Mouse (Mus musculus) CH12.LX (cell line): Measurements from ENCODE around the gene Pcnx.

Source experiments
- BHLHE40 ChIP-seq: IDR thresholded peaks from 2 replicates; pipeline ENCODE4 v1.6.1; 2011; ENCODE audit warnings: mild to moderate bottlenecking, low read depth, low read length, improper control_type of control experiment
- CHD2 ChIP-seq: IDR thresholded peaks from 2 replicates; pipeline ENCODE4 v1.6.1; 2011; ENCODE audit warnings: low read length, improper control_type of control experiment
- CTCF ChIP-seq, 2 experiments: IDR thresholded peaks in 1 of 2; conservative IDR thresholded peaks in 1 of 2; 2 replicates each; pipeline ENCODE4 v1.5.1; 2011 to 2012; ENCODE audit warnings: low read depth in 2 of 2, low read length in 2 of 2, improper control_type of control experiment in 1 of 2, inconsistent platforms in 1 of 2, mild to moderate bottlenecking in 1 of 2, moderate library complexity in 1 of 2
- E2F4 ChIP-seq: IDR thresholded peaks from 2 replicates; pipeline ENCODE4 v1.6.1; 2011; ENCODE audit warnings: low read depth, low read length, improper control_type of control experiment; ENCODE audit not compliant: insufficient replicate concordance
- ELF1 ChIP-seq: IDR thresholded peaks from 2 replicates; pipeline ENCODE4 v1.6.1; 2014; ENCODE audit warnings: low read depth, mild to moderate bottlenecking, inconsistent platforms, low read length, improper control_type of control experiment
- EP300 ChIP-seq: IDR thresholded peaks from 2 replicates; pipeline ENCODE4 v1.6.1; 2011; ENCODE audit warnings: low read length, improper control_type of control experiment
- MEF2A ChIP-seq: IDR thresholded peaks from 2 replicates; pipeline ENCODE4 v1.6.1; 2014; ENCODE audit warnings: low read depth, mild to moderate bottlenecking, inconsistent platforms, low read length, improper control_type of control experiment, borderline replicate concordance
- POLR2AphosphoS2 ChIP-seq: IDR thresholded peaks from 2 replicates; pipeline ENCODE4 v1.6.1; 2011; ENCODE audit warnings: low read depth, low read length, improper control_type of control experiment
- TCF12 ChIP-seq: IDR thresholded peaks from 2 replicates; pipeline ENCODE4 v1.6.1; 2014; ENCODE audit warnings: low read depth, mild to moderate bottlenecking, inconsistent platforms, low read length, improper control_type of control experiment
- ZMIZ1 ChIP-seq: IDR thresholded peaks from 2 replicates; pipeline ENCODE4 v1.6.1; 2012; ENCODE audit warnings: low read depth, mild to moderate bottlenecking, inconsistent platforms, low read length, improper control_type of control experiment
- ZNF384 ChIP-seq: IDR thresholded peaks from 2 replicates; pipeline ENCODE4 v1.6.1; 2012; ENCODE audit warnings: low read depth, low read length, improper control_type of control experiment, inconsistent platforms

GRCm38 (mm10) chr12:81873345-81873744 lies 13.5 kb downstream of the Pcnx start:
- TF ChIP-seq EP300, result no peak
- no peak for TF ChIP-seq CTCF (conservative IDR thresholded peaks at IDR 0.05 in 1 of 2, IDR thresholded peaks at IDR 0.05 in 1 of 2; ENCODE audit: low read depth in 2 of 2, low read length in 2 of 2)
- TF ChIP-seq TCF12, result no peak
- no peak for TF ChIP-seq BHLHE40
- TF ChIP-seq E2F4, result no peak
- TF ChIP-seq POLR2AphosphoS2, result no peak
- no peak for TF ChIP-seq MEF2A
- TF ChIP-seq CHD2, result no peak
- TF ChIP-seq ZNF384, result no peak
- no peak for TF ChIP-seq ELF1
- TF ChIP-seq ZMIZ1, result no peak
